Mouse (Mus musculus): ENCODE results near the gene Vmn1r211.

DNA sequence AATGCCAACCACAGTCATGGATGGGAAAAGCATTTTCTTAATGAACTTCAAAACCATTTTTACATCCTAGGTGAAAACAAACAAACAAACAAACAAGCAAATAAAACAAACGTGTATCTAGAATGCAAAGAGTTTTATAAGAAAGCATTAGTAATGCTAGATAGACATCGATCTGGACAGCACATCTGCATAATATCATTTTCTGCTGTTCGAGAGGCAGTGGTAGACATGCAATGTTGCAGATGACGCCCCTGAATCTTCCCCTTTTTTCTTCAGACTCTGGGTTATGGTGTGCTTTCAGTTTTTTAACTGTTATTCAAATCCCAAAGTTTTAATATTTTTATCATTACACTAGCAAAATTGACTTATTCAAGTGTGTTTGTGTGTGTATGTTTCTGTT lies 26.7 kb upstream of the Vmn1r211 start, which contains the start of gene Vmn1r212:
- TF ChIP-seq POLR2A (IDR thresholded peaks at IDR 0.05; ENCODE audit: low read depth, low read length) (no peak), CTCF (IDR thresholded peaks at IDR 0.05; ENCODE audit: extremely low read depth, insufficient read length, insufficient replicate concordance, low read depth, low read length) (no peak)

Data from small intestine, adult 2 months (tissue).